Mouse (Mus musculus): ENCODE data around the gene Myh14.

Myh14 gene

GRCm38 (mm10) chr7:44563284-44563683 lies 107.4 kb downstream of the Myh14 start:
- no peak for TF ChIP-seq GATA4 (IDR thresholded peaks at IDR 0.05; ENCODE audit: insufficient replicate concordance, low read length)

GRCm38 (mm10) chr7:44560435-44561400 lies 109.9 kb downstream of the Myh14 start:
- TF ChIP-seq GATA4 (IDR thresholded peaks at IDR 0.05; ENCODE audit: insufficient replicate concordance, low read length) = no peak

DNA sequence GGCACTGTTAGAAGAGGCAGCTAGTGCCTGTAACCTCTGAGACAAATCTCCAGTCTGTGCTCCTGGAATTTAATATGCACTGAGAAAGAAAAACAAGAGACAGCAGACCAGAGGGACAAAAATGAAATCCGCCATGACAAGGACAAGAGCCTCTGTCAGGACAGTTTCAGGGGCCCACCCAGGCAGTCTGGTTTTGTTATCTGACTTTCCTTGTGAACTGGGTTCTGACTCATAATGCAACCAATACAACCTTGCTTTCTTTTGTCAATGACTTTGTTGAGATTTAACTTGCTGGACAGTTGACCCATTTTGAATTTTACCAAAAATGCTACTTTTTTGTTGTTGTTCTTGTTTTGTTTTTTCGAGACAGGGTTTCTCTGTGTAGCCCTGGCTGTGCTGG lies 113.0 kb downstream of the Myh14 start:
- no peak for TF ChIP-seq GATA4 (IDR thresholded peaks at IDR 0.05; ENCODE audit: insufficient replicate concordance, low read length)

Measured in liver, adult (tissue).